Mouse (Mus musculus) brain, embryonic 18.5 days (tissue): Measurements from ENCODE around the gene Fbxw7.

Experiments used
- DNase-seq: peaks from one replicate; pipeline ENCODE4 v3.0.0-alpha.2; 2012; ENCODE audit warnings: low read depth, low spot score

Fbxw7 gene

DNA sequence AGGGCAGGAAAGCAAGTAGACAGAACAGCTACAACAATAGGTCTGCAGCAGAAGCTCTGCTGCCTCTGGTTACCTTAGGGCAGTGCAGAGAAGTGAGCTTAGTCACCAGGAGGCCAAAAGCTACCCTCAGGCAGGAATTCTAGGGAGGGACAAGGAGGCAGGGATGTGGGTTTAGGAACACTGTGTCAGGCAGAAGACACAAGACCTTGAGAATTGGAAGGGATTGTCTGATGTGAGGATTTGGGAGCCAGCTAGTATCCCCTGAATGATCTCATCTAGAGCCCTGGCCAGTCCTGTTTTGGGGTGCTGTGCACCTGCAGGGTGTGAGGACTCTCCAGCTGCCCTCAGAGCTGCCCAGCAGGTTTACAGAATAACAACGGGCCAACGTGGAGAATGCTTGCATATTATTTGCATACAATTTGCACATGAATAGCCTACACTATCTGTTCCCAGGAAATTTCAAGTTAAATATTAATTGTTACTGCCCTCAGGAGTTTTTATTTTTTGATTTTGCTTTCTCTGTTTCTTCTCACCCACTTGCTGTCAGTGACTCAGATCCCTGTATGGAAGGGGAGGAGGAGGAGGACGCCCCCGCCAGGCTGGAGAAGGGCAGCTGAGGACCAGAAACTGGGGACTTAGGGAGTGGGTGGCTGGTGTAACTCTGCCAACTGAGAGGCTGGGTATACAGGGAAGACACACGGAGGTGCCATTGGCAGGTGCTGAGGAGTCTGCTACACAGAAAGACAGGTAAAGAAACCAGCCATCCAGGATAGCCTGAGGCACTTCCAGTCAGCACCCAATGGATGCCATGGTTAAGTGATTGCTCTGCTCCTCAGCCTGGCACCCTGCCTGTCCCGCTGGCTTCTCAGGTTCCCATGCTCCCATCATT, 210.0 kb downstream of the Fbxw7 start:
- no peak for DNase-seq
